Mouse (Mus musculus): ENCODE data around the gene St5. TPM values are rescaled to one million over a fixed set of nuclear protein-coding genes. Genes with fewer than 3 reads are reported as not detected.

The St5 gene
- polyA plus RNA-seq, 1 experiment from 2014 or later = 53.5 TPM

DNA sequence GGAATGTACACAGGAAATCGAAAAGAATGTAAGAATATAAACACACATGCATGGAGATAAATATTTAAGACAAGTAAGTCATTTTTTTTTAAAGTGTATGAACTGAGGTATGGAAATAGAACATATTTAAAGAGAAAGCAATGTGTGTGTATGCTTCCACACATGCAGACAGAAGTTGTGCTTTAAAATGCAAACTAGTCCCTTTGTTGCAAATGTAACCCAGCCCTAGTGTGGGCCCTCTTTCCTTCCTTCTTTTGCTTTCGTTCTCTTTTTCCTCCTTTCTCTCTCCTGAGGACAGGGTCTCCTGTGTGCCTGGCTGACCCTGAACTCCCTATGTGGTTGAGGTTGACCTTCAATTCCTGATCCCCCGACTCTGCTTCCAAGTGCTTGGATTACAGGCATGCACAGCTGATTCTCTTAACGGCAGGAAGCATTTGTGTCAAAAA lies 141.2 kb downstream of the St5 start:
- 79% methylated on average over 4 of the region's 4 CpGs for WGBS
- H3K9me3 ChIP-seq (replicated peaks) = no peaks in the 10 kb centered on the region
- H3K36me3 ChIP-seq = peaks cover 9% of the 10 kb centered on the region
- no peaks in the 10 kb centered on the region for H3K27me3 ChIP-seq (ENCODE audit: low read depth, poor library complexity, severe bottlenecking)
- no peak overlapping the region for H3K27ac ChIP-seq
- H3K4me3 ChIP-seq = no peak overlapping the region
- DNase-seq (ENCODE audit: low spot score) = no peak
- peaks cover 14% of the 10 kb centered on the region; the same call in 1 of the 2 replicates for H3K4me1 ChIP-seq

DNA sequence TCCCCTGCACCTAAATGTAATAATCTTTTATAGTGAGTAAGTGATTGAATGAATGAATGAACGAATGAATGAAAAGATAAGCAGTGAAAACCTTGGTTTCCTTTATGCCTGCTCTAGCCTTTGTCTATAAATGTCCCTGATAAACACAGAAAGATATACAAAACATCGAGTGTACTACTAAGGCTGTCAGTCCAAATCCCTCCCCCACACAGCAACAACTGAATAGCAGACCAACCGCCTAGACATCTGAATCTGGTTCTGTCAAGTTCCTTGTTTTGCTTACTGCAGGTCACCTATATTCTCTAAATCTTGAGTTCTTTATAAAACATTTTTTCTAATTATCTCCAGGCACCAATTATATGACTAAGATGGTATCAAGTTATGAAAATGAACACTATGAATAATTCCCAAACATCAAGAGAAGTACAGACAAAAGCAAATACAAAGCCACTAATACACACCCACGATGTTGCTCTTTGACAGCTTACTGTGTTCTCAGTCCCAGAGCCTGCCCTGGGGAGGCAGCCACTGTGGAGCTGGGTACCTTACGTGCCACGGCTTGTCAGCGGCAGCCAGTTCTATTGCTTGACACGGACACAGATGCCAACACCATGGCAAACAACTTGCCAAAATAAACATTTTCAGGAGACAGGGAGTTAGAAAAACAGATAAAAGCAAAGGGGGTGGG lies 141.8 kb downstream of the St5 start:
- H3K4me1 ChIP-seq = peaks cover 14% of the 10 kb centered on the region; the same call in 1 of the 2 replicates
- peaks cover 15% of the 10 kb centered on the region for H3K36me3 ChIP-seq
- no peaks in the 10 kb centered on the region for H3K27me3 ChIP-seq (ENCODE audit: low read depth, poor library complexity, severe bottlenecking)
- no peak overlapping the region for H3K27ac ChIP-seq
- 83% methylated on average over 8 of the region's 8 CpGs for WGBS
- DNase-seq (ENCODE audit: low spot score) = no peak
- H3K9me3 ChIP-seq (replicated peaks) = no peaks in the 10 kb centered on the region
- H3K4me3 ChIP-seq = no peak overlapping the region

DNA sequence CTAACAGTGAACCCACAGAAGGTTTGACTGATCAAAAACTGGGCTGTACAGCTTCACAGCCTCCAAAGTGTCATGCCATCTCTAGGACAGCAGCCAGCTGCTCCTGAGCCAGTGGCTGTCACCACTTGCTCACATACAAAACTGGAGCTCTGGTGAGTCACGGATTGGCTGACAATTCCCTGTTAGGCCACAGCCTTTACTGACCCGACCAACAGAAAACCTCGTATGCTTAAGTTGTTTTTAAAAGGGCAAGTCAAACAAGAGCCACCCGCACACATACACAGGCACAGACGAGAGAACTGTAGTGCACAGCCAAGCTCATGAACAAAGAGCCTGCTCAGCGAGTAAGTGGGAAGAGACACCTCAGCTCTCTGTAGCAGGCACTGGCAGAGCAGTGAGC lies 143.9 kb downstream of the St5 start:
- no peaks in the 10 kb centered on the region for H3K27me3 ChIP-seq (ENCODE audit: low read depth, poor library complexity, severe bottlenecking)
- H3K9me3 ChIP-seq (replicated peaks) = no peaks in the 10 kb centered on the region
- no peak for DNase-seq (ENCODE audit: low spot score)
- H3K4me1 ChIP-seq = peaks cover 14% of the 10 kb centered on the region; the same call in 1 of the 2 replicates
- H3K4me3 ChIP-seq = no peak overlapping the region
- 77% methylated on average over 6 of the region's 6 CpGs for WGBS
- peaks cover 24% of the 10 kb centered on the region for H3K36me3 ChIP-seq
- no peak overlapping the region for H3K27ac ChIP-seq

DNA sequence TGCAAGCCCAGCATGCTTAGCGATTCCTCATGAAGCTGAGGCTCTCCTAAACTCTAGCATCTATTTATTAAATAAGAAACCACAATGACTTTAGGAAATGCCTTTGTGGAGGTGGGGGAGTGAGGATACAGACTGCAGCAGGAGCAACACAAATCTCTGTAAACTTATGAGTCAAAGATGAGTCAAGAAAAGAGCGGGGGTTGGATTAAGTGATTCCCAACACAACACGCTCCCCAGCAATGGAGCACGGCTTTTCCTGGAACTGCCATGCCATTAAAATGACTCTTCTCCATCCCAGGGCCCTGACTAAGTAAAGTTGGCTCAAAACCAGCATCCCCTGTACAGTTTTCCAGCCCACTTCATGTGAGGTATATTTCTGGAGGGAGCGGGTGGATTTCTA lies 156.7 kb downstream of the St5 start:
- no peak overlapping the region for H3K4me3 ChIP-seq
- no peak for DNase-seq (ENCODE audit: low spot score)
- H3K9me3 ChIP-seq (replicated peaks) = no peaks in the 10 kb centered on the region
- no peaks in the 10 kb centered on the region for H3K4me1 ChIP-seq
- no peak overlapping the region for H3K27ac ChIP-seq
- peaks cover 88% of the 10 kb centered on the region for H3K36me3 ChIP-seq
- H3K27me3 ChIP-seq (ENCODE audit: low read depth, poor library complexity, severe bottlenecking) = no peaks in the 10 kb centered on the region
- 98% methylated on average over 5 of the region's 5 CpGs for WGBS

DNA sequence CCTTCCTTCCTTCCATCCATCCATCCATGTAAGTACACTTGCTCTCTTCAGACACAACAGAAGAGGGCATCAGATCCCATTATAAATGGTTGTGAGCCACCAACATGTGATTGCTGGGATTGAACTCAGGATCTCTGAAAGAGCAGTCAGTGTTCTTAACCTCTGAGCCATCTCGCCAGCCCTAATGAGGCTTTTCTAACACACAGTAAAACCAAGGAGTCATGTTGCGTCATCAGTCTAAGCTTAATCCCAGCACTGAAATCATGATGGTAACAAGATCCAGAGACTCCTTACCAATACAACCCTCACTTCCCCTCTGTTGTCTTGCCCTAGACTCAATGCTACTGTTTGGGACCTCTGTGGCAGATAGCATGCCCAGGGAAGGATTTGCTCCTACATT lies 157.2 kb downstream of the St5 start:
- Histone ChIP-seq H3K4me3 (no peak overlapping the region), H3K27ac (no peak overlapping the region), H3K27me3 (ENCODE audit: low read depth, poor library complexity, severe bottlenecking) (no peaks in the 10 kb centered on the region), H3K36me3 (peaks cover 89% of the 10 kb centered on the region), H3K4me1 (no peaks in the 10 kb centered on the region), H3K9me3 (replicated peaks) (no peaks in the 10 kb centered on the region)
- WGBS = 78% methylated on average over 2 of the region's 2 CpGs
- DNase-seq (ENCODE audit: low spot score) = no peak

DNA sequence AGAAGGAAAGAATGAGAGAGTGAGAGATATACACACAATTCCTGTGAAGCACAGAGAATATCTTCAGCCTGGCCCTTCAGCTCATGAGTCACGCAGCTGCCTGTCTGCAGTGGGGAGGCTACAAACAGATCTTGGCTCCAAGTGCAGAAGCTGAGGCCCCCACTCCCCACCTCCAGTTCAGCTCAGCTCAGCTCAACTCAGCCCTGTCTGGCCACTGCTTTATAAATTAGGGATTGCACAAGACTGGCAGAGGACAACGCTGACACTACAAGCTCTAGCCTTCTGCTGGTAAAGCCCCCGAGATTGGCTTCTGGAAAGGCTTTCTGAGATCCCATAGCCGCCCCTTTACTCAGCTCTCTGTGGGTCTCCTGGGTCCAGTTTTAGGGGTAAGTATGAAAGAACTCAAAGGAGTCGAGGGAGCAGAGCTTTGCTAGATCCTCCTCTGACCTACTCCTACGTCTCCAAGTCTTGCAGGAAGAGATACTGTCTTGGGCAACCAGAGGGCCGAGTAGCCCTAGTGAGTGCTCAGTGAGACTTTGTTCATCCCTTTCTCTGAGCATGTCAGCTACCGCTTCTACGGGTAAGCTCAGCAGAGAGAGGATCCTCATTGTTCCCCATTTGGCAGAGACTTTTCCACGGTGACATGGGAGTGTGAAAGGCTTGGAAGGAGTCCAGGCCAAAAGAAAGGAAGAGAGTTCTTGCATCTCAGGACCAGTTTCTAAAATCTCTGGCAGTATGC lies 158.0 kb downstream of the St5 start:
- Histone ChIP-seq H3K4me3 (no peak overlapping the region), H3K9me3 (replicated peaks) (no peaks in the 10 kb centered on the region), H3K27ac (no peak overlapping the region), H3K4me1 (no peaks in the 10 kb centered on the region), H3K36me3 (peaks cover 88% of the 10 kb centered on the region), H3K27me3 (ENCODE audit: low read depth, poor library complexity, severe bottlenecking) (no peaks in the 10 kb centered on the region)
- WGBS = 85% methylated on average over 10 of the region's 10 CpGs
- no peak for DNase-seq (ENCODE audit: low spot score)

DNA sequence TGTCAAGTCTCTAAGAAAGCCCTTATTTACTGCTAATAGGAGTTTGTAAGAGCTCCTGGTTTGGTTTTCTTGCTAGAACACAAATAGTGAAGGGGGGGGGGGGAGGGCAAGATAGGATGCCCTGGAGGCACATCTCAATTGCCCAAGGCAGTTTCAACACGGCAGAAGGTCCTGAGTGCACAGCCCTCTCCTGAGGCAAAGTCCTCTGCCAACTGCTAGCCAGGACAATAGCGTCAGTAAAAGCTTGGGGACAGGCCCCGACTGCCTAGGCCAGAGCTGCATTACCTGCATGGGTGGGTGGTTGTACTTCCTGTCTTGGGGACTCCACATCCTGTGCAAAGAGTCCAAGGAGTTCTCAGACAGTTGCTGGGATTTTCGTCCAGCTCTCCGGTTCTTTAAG lies 158.6 kb downstream of the St5 start:
- Histone ChIP-seq H3K4me1 (no peaks in the 10 kb centered on the region), H3K27me3 (ENCODE audit: low read depth, poor library complexity, severe bottlenecking) (no peaks in the 10 kb centered on the region), H3K27ac (no peak overlapping the region), H3K4me3 (no peak overlapping the region), H3K9me3 (replicated peaks) (no peaks in the 10 kb centered on the region), H3K36me3 (peaks cover 89% of the 10 kb centered on the region)
- WGBS = 83% methylated on average over 5 of the region's 5 CpGs
- DNase-seq (ENCODE audit: low spot score) = no peak

DNA sequence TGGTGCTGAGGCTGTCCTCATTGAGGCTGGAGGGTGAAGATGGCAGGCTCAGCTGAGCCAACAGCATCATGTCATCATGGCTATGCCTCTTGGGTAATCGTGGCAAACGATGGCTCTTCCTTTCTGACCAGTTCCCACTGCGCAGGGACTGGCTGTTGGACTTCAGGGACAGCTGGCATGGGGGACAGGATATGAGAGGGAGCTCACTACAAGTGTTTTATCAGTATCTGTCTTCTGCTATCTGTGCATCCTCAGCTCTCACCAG lies 161.1 kb downstream of the St5 start:
- H3K36me3 ChIP-seq = peaks cover 86% of the 10 kb centered on the region
- no peak for DNase-seq (ENCODE audit: low spot score)
- no peak overlapping the region for H3K27ac ChIP-seq

DNA sequence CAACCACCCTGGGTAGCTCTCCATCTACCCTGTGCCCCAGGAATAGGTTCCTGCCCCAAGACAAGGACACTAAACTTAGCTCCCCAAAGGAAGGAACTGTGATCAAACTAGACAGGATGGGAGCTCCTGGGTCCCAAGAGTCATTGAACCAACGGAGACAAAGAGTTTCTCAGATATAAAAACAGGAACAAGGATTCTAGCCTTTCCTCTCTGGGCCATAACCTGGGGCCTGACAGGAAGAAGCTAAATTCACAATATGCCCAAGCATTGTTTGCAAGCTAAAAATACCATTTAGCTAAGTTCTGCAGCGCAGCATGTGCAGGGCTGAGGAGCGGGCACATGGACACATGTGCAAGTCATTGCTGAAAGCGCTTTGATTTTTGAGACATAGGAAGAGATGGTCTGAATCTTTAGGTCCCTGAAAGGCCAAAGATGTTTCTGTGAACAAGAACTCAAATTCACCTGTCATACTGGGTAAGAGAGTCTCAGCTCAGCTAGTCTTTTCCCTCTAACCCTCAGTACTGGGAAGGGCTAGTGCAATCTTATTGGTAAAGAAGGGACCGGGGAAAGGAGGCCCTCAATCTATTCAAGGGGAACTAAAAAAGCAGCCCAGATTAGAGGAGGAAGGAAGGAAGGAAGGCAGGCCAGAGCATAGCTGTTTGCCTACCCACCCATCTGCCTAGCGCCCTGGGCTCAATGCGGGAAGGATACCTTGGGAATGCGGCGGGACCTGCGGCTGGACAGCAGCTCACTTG lies 161.6 kb downstream of the St5 start:
- Histone ChIP-seq H3K27me3 (ENCODE audit: low read depth, poor library complexity, severe bottlenecking) (no peaks in the 10 kb centered on the region), H3K4me1 (no peaks in the 10 kb centered on the region), H3K27ac (no peak overlapping the region), H3K9me3 (replicated peaks) (no peaks in the 10 kb centered on the region), H3K36me3 (peaks cover 90% of the 10 kb centered on the region), H3K4me3 (no peak overlapping the region)
- DNase-seq (ENCODE audit: low spot score) = no peak
- 88% methylated on average over 10 of the region's 10 CpGs for WGBS

More for the DNA sequence above, 161.1 kb downstream of the St5 start:
- Histone ChIP-seq H3K27me3 (ENCODE audit: low read depth, poor library complexity, severe bottlenecking) (no peaks in the 10 kb centered on the region), H3K4me1 (no peaks in the 10 kb centered on the region), H3K4me3 (no peak overlapping the region), H3K9me3 (replicated peaks) (no peaks in the 10 kb centered on the region)
- WGBS = 88% methylated on average over 3 of the region's 3 CpGs

DNA sequence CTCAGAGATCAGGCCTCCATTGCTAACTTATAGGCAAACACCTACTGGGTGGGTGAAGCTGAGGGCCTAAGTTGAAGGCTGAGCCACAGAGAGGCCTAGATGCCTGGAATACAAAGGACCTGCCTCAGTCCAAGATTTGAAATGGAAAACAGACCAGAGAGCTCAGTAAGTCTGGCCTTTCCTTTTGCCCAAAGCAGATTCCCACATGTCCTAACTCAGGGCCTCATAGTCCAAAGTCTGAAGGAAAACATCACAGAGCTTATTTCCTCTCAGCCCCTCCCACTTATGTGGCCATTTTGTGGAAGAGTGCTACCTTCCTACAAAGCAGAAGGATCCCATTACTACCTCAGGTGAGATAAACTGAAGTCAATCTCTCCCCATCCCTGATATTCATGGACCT lies 162.5 kb downstream of the St5 start:
- Histone ChIP-seq H3K27ac (no peak overlapping the region), H3K4me1 (no peaks in the 10 kb centered on the region), H3K9me3 (replicated peaks) (no peaks in the 10 kb centered on the region), H3K27me3 (ENCODE audit: low read depth, poor library complexity, severe bottlenecking) (no peaks in the 10 kb centered on the region), H3K36me3 (peaks cover 94% of the 10 kb centered on the region), H3K4me3 (no peak overlapping the region)
- DNase-seq (ENCODE audit: low spot score) = no peak

DNA sequence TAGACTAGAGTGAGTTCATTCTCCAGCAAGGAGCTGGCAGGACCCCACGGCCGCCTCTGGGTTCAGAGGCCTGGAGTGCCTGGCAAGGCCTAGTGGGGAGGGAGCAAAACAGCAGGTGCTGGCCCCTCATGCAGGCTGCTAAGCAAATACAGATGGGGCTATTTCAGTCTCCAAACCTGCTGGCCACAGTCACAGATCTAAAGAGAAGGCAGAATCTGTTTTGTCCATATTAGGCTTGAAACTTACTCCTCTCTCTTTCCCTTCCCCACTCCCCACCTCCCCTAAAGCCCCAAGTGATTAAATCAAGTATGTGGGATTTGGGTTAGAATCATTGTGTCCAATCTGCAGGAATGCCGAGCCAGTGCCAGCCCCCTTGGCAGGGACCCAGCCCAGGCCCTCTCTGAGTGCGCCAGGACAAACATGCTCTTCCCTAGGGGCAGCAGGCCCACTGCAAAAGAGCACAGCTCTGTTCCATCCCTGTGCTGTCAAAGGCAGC lies 166.9 kb downstream of the St5 start:
- no peak overlapping the region for H3K4me3 ChIP-seq
- WGBS = 80% methylated on average over 4 of the region's 4 CpGs
- no peaks in the 10 kb centered on the region for H3K27me3 ChIP-seq (ENCODE audit: low read depth, poor library complexity, severe bottlenecking)
- peaks cover 94% of the 10 kb centered on the region for H3K36me3 ChIP-seq
- no peaks in the 10 kb centered on the region for H3K9me3 ChIP-seq (replicated peaks)
- H3K4me1 ChIP-seq = no peaks in the 10 kb centered on the region
- no peak for DNase-seq (ENCODE audit: low spot score)
- H3K27ac ChIP-seq = 0 out of 2 replicates have a peak overlapping the region, but pooled peaks have one; percentile 9

DNA sequence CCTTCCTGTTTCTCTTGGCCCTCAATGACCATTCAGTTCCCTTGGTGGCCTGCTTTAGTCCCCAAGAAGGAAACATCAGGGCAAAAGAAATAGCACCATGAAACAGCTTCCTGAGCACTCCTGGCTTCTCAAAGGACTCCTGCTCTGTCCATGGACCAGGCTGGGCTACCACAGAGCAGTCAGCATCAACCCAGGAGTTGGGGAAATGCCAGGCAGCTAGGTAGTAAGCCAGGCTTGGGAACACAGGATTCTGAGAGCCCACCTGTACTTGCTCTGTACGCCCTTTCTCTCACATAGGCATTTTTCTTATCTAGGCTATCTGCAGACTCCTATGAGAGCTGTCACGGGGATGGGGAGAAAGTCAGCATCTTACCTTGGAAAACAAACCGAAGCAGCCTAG lies 168.5 kb downstream of the St5 start:
- peaks cover 94% of the 10 kb centered on the region for H3K36me3 ChIP-seq
- no peak for DNase-seq (ENCODE audit: low spot score)
- H3K4me1 ChIP-seq = no peaks in the 10 kb centered on the region
- H3K9me3 ChIP-seq (replicated peaks) = no peaks in the 10 kb centered on the region
- H3K27ac ChIP-seq = no peak overlapping the region
- H3K4me3 ChIP-seq = no peak overlapping the region
- no peaks in the 10 kb centered on the region for H3K27me3 ChIP-seq (ENCODE audit: low read depth, poor library complexity, severe bottlenecking)
- WGBS = 95% methylated on average over 3 of the region's 3 CpGs

DNA sequence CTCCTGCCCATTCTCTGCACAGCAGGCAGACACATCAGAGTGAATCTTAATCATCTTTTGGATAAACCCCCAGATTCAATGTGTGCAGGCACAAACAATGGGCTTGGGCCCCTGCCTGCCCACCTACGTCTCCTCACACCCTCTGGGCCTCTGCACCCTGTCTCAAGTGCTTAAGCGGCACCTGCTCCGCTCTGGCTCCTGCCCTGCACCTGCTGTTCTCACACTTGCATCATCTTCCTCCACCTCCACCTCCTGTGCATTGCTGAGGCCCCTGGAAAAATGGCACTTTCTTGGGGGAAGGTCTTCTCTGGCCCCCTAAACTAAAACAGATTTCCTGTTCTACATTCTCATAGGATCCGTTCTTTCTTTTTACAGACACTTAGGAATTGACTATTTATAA lies 169.5 kb downstream of the St5 start:
- Histone ChIP-seq H3K9me3 (replicated peaks) (no peaks in the 10 kb centered on the region), H3K27me3 (ENCODE audit: low read depth, poor library complexity, severe bottlenecking) (no peaks in the 10 kb centered on the region), H3K4me3 (no peak overlapping the region), H3K27ac (no peak overlapping the region), H3K4me1 (no peaks in the 10 kb centered on the region), H3K36me3 (peaks cover 88% of the 10 kb centered on the region)
- WGBS = 93% methylated on average over 4 of the region's 4 CpGs
- DNase-seq (ENCODE audit: low spot score) = no peak

Measured in limb, embryonic 10.5 days (tissue).